Mouse (Mus musculus) stomach, postnatal 0 days (tissue): Measurements from ENCODE around the gene Nodal.

Experiments used
- CTCF ChIP-seq: IDR thresholded peaks from 2 replicates; pipeline ENCODE4 v1.5.1; 2016; ENCODE audit warnings: antibody characterized with exemption, low read depth, mild to moderate bottlenecking, moderate library complexity
- EP300 ChIP-seq: optimal IDR thresholded peaks from 2 replicates; pipeline ENCODE3; 2016; ENCODE audit warnings: antibody characterized with exemption

DNA sequence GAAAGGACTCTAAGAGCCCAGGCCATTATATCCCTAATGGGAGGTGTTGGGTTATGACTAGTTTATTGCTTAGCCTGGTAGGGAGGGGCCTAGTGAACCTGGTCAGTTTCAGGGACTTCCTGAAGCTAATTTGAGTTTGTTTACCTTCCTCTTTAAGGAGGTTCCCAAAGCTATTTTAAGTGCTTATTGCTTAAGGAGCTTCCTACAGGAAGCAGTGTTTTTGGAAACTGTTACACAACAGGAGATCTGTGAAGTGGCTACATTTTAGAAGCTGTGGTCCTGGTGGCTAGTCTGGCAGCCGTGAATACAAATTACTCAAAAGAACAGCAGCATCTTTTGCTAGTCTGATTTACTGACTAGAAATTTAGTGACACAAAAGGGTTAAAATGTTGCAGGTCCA lies 56.6 kb downstream of the Nodal start:
- TF ChIP-seq CTCF (no peak), EP300 (no peak)
